15 mouse cellular contexts compared by ENCODE assay signal in the genomic region with DNA sequence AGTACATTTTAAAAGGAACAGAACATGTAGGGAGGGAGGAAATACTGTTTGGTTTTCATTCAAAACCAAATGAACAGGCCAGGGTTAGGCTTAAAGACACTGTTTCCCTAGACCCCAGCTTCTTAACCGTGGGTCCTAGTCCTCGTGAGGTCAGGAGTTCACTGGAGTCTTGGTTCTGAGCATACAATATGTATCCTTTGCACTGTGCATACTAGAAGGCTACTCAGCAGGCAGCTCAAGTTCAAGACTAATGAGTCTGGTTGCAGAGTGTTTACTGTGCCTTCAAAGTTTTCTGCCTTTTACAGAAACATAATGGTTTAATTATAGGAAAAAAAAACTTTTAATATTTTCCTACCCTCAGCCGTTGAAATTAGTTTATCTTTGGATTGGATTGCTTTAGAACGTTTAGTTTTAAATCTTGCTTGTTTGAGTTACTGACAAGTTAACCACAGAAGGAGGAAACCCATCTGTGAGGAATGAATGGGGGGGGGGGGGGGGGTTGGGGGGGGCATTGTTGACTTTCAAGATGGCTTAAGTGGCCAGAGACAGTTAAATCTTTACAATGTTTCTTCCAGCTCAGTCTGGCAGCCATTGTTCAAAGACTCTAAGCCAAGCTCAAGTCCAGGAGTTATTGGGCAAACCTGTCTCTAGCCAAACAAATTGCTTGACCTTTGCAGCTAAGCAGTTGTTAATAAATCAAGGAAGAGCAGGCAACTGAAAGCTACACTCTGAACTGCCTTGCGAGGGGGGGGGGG.
DNase-seq lines count a peak whose midpoint lies in the region; ATAC-seq lines count a peak whose summit lies in the region.
"Had no signal": no experiment of that assay in that cellular context is flagged by ENCODE, and none has a peak within 500 bp of the region (broad histone marks: within the 10 kb centered on the region; RNA-seq: fewer than 3 reads in every experiment).

No protein-coding gene starts in this region.

- H3K27ac ChIP-seq in embryonic facial prominence, embryonic 13.5 days, result no peak overlapping the region
- H3K27ac ChIP-seq: heart, embryonic 15.5 days; hindbrain, embryonic 14.5 days; midbrain, embryonic 13.5 days had no signal

- 0 out of 2 replicates have a peak, but pooled peaks cover 6% of the 10 kb centered on the region for H3K4me1 ChIP-seq in embryonic facial prominence, embryonic 13.5 days
- H3K4me1 ChIP-seq: heart, embryonic 15.5 days; midbrain, embryonic 13.5 days had no signal

- H3K4me2 ChIP-seq in embryonic facial prominence, embryonic 13.5 days, result no peak overlapping the region
- H3K4me2 ChIP-seq: heart, embryonic 15.5 days; hindbrain, embryonic 14.5 days; midbrain, embryonic 13.5 days had no signal

- H3K4me3 ChIP-seq in embryonic facial prominence, embryonic 13.5 days, result no peak overlapping the region
- H3K4me3 ChIP-seq: heart, embryonic 15.5 days; midbrain, embryonic 13.5 days had no signal

- peak; percentile 37; the same call in 1 of the 2 replicates for ATAC-seq in embryonic facial prominence, embryonic 13.5 days (ENCODE audit: insufficient number of reproducible peaks, insufficient read depth, low FRiP score, low TSS enrichment, low read depth)
- ATAC-seq: activated CD4-positive, CD25-positive, alpha-beta regulatory T cell, adult 4 months; liver, postnatal 0 days; midbrain, embryonic 13.5 days had no signal

- no peak overlapping the region for H3K9ac ChIP-seq in embryonic facial prominence, embryonic 13.5 days
- H3K9ac ChIP-seq: heart, embryonic 15.5 days; hindbrain, embryonic 14.5 days; liver, postnatal 0 days; midbrain, embryonic 13.5 days had no signal

- H3K36me3 ChIP-seq in embryonic facial prominence, embryonic 13.5 days, result no peaks in the 10 kb centered on the region
- H3K36me3 ChIP-seq: heart, embryonic 15.5 days; midbrain, embryonic 13.5 days had no signal

- no peaks in the 10 kb centered on the region for H3K9me3 ChIP-seq in embryonic facial prominence, embryonic 13.5 days
- H3K9me3 ChIP-seq: heart, embryonic 15.5 days; midbrain, embryonic 13.5 days had no signal

- peak; percentile 61 for DNase-seq in kidney, adult 9 months
- DNase-seq in kidney, postnatal 25 days, result no peak
- DNase-seq in 3T3-L1 (ENCODE audit: low read depth, low spot score), result peak; percentile 36
- peak; percentile 50 for DNase-seq in mesoderm, embryonic 11.5 days (ENCODE audit: low read depth, low spot score)
- no peak for DNase-seq in ovary, postnatal 36 days (ENCODE audit: low spot score)
- DNase-seq in right cerebral cortex, postnatal 10 days (ENCODE audit: low spot score in 2 of 2), result no peak
- DNase-seq in ovary, postnatal 14 days (ENCODE audit: low spot score), result no peak
- DNase-seq: cerebellum, adult 8-10 months; liver, postnatal 0 days; thymus, postnatal 36 days had no signal

- WGBS in embryonic facial prominence, embryonic 13.5 days, result 19% methylated on average over 4 of the region's 5 CpGs

- no peaks in the 10 kb centered on the region for H3K27me3 ChIP-seq in embryonic facial prominence, embryonic 13.5 days
- H3K27me3 ChIP-seq: heart, embryonic 15.5 days; midbrain, embryonic 13.5 days had no signal

Comparison
In these comparisons a context has a peak if more than half of its experiments do, and no peak if none do; other contexts are left out.
1. DNase-seq: peak in kidney, adult 9 months (single experiment), 3T3-L1 (single experiment) and mesoderm, embryonic 11.5 days (single experiment); none in kidney, postnatal 25 days (0 of 2), ovary, postnatal 36 days (single experiment), right cerebral cortex, postnatal 10 days (0 of 2) and ovary, postnatal 14 days (single experiment).